Mouse (Mus musculus): ENCODE results near the gene Tubb4b.

DNA sequence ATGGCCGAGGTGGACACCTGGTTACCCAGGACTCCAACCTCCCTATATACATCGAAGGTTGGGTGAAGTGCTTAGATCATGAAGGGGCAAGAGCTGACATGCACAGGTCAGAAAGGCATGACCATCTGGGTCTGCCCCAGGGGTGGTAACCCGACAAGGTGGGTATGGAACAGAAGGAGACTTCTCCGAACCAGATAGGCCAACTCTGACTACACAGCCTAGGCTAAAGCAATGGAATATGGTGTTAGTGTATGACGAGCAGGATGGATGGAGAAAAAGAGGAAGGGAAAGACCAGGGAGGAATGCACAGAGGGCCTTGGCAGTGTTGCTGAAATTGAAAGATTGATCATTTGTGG, 37.9 kb downstream of the Tubb4b start:
- TF ChIP-seq CTCF (IDR thresholded peaks at IDR 0.05; ENCODE audit: low read depth, low read length) (no peak), POLR2A (IDR thresholded peaks at IDR 0.05; ENCODE audit: extremely low read depth, insufficient read depth, low read length) (no peak)

Data from liver, adult 2 months (tissue).